Mouse (Mus musculus) liver, postnatal 0 days (tissue): ENCODE measurements around the gene Pdzd8. TPM values are rescaled to one million over a fixed set of nuclear protein-coding genes. Genes with fewer than 3 reads are reported as not detected.

Source experiments
- ATAC-seq: fragments of 200-750 bp; cut with Nextera tagmentation; 2 replicates; pipeline ENCODE4 v1.8.0; 2017; ENCODE audit warnings: mild to moderate bottlenecking, moderate library complexity
- DNase-seq: peaks from one replicate; pipeline ENCODE4 v3.0.0-alpha.2; 2016
- H3K27ac ChIP-seq: fragments of 300-500 bp; sonication (generic); 2 replicates; pipeline ENCODE4 v1.5.1; 2014; ENCODE audit warnings: antibody characterized with exemption, moderate library complexity, mild to moderate bottlenecking, low read depth
- H3K27me3 ChIP-seq: fragments of 300-500 bp; sonication (generic); 2 replicates; pipeline ENCODE4 v1.6.1; 2014; ENCODE audit warnings: low read length, control low read depth, mixed read lengths; ENCODE audit not compliant: insufficient read depth
- H3K36me3 ChIP-seq: fragments of 300-500 bp; sonication (generic); replicated peaks from 2 replicates; pipeline ENCODE4 v1.6.1; 2014; ENCODE audit warnings: mild to moderate bottlenecking, control low read depth, low read length, moderate library complexity, mixed read lengths; ENCODE audit not compliant: insufficient read depth
- H3K4me1 ChIP-seq: fragments of 300-500 bp; sonication (generic); 2 replicates; pipeline ENCODE4 v1.6.1; 2014; ENCODE audit warnings: antibody characterized with exemption, mild to moderate bottlenecking, control low read depth; ENCODE audit not compliant: insufficient read depth
- H3K4me2 ChIP-seq: fragments of 300-500 bp; sonication (generic); 2 replicates; pipeline ENCODE4 v1.6.1; 2014; ENCODE audit warnings: low read depth, mild to moderate bottlenecking, low read length, moderate library complexity, mixed read lengths
- H3K4me3 ChIP-seq: fragments of 300-500 bp; sonication (generic); 2 replicates; pipeline ENCODE4 v1.5.1; 2014; ENCODE audit warnings: low read depth, low read length
- H3K9ac ChIP-seq: fragments of 300-500 bp; sonication (generic); replicated peaks from 2 replicates; pipeline ENCODE4 v1.6.1; 2014; ENCODE audit warnings: mild to moderate bottlenecking, moderate library complexity
- H3K9me3 ChIP-seq: fragments of 300-500 bp; sonication (generic); 2 replicates; pipeline ENCODE4 v1.6.1; 2016; ENCODE audit warnings: mild to moderate bottlenecking, control low read depth, low read length, mixed read lengths
- CTCF ChIP-seq: sonication (generic); IDR thresholded peaks from 2 replicates; pipeline ENCODE4 v1.5.1; 2016; ENCODE audit warnings: antibody characterized with exemption, low read depth
- EP300 ChIP-seq: IDR thresholded peaks from 2 replicates; pipeline ENCODE4 v1.6.1; 2016; ENCODE audit warnings: antibody characterized with exemption, low read depth, mild to moderate bottlenecking
- WGBS: fragments of 180-500 bp; shearing (Covaris S2); extraction: QIAGEN DNeasy Blood & Tissue Kit; methylation state at CpG from one replicate; pipeline ENCODE4 v1.1.7; 2014; ENCODE audit not compliant: insufficient replicate concordance; 5-methylcytosine and 5-hydroxymethylcytosine counted together
- polyA plus RNA-seq: library from polyadenylated mRNA; unstranded; fragments of >200 nt; fragmentation: Nextera tagmentation; extraction: Ambion mirVana; gene quantifications from 2 replicates; pipeline ENCODE4 v1.2.1, GENCODE M21; 2015

Pdzd8 gene
- polyA plus RNA-seq, 1 experiment from 2014 or later: 3.4 TPM

- H3K27ac ChIP-seq: no peak overlapping the region
- no peaks in the 10 kb centered on the region for H3K36me3 ChIP-seq
- H3K4me1 ChIP-seq: no peaks in the 10 kb centered on the region
- H3K9me3 ChIP-seq: 0 out of 2 replicates have a peak, but pooled peaks cover 6% of the 10 kb centered on the region
- H3K4me2 ChIP-seq: no peak overlapping the region
- TF ChIP-seq EP300: no peak
- DNase-seq: peak; percentile 8
- H3K4me3 ChIP-seq: no peak overlapping the region
- H3K27me3 ChIP-seq: no peaks in the 10 kb centered on the region
- 83% methylated on average over 7 of the region's 7 CpGs for WGBS
- ATAC-seq: no peak
- H3K9ac ChIP-seq: no peak overlapping the region
These were observed 69.2 kb downstream of the Pdzd8 start for GRCm38 (mm10) chr19:59276354-59276753.

- Histone ChIP-seq H3K4me3 (no peak overlapping the region), H3K27ac (no peak overlapping the region), H3K27me3 (no peaks in the 10 kb centered on the region), H3K4me1 (no peaks in the 10 kb centered on the region), H3K9me3 (no peaks in the 10 kb centered on the region), H3K4me2 (no peak overlapping the region), H3K36me3 (no peaks in the 10 kb centered on the region), H3K9ac (no peak overlapping the region)
- DNase-seq (no peak), ATAC-seq (no peak)
- no peak for TF ChIP-seq EP300
- 73% methylated on average over 7 of the region's 7 CpGs for WGBS
These were observed 72.4 kb downstream of the Pdzd8 start for GRCm38 (mm10) chr19:59273190-59273589.

GRCm38 (mm10) chr19:59267417-59267963, 78.1 kb downstream of the Pdzd8 start:
- H3K27ac ChIP-seq: no peak overlapping the region
- ATAC-seq: no peak

GRCm38 (mm10) chr19:59265907-59266306, 79.7 kb downstream of the Pdzd8 start:
- no peak for ATAC-seq
- H3K4me3 ChIP-seq: no peak overlapping the region

More at GRCm38 (mm10) chr19:59267417-59267963, 78.1 kb downstream of the Pdzd8 start:
- H3K4me3 ChIP-seq: no peak overlapping the region
- no peak overlapping the region for H3K9ac ChIP-seq
- H3K27me3 ChIP-seq: no peaks in the 10 kb centered on the region
- DNase-seq: no peak
- no peaks in the 10 kb centered on the region for H3K36me3 ChIP-seq
- no peaks in the 10 kb centered on the region for H3K9me3 ChIP-seq
- TF ChIP-seq CTCF (no peak), EP300 (no peak)
- 29% methylated on average over 5 of the region's 5 CpGs for WGBS
- H3K4me1 ChIP-seq: no peaks in the 10 kb centered on the region
- H3K4me2 ChIP-seq: no peak overlapping the region

GRCm38 (mm10) chr19:59264838-59265532, 80.6 kb downstream of the Pdzd8 start:
- 74% methylated on average over 9 of the region's 9 CpGs for WGBS

More at GRCm38 (mm10) chr19:59265907-59266306, 79.7 kb downstream of the Pdzd8 start:
- no peaks in the 10 kb centered on the region for H3K36me3 ChIP-seq
- DNase-seq: no peak
- H3K9ac ChIP-seq: no peak overlapping the region
- H3K9me3 ChIP-seq: no peaks in the 10 kb centered on the region
- H3K4me2 ChIP-seq: no peak overlapping the region
- TF ChIP-seq CTCF: no peak
- TF ChIP-seq EP300: no peak
- H3K27me3 ChIP-seq: peaks cover 10% of the 10 kb centered on the region; the same call in 1 of the 2 replicates
- H3K4me1 ChIP-seq: peaks cover 2% of the 10 kb centered on the region; the same call in 1 of the 2 replicates
- WGBS: 71% methylated on average over 6 of the region's 6 CpGs
- H3K27ac ChIP-seq: no peak overlapping the region

GRCm38 (mm10) chr19:59263171-59263570, 82.4 kb downstream of the Pdzd8 start:
- Histone ChIP-seq H3K36me3 (no peaks in the 10 kb centered on the region), H3K9ac (no peak overlapping the region), H3K27ac (no peak overlapping the region), H3K9me3 (no peaks in the 10 kb centered on the region), H3K4me3 (no peak overlapping the region), H3K4me1 (peaks cover 8% of the 10 kb centered on the region), H3K27me3 (peaks cover 18% of the 10 kb centered on the region), H3K4me2 (no peak overlapping the region)
- DNase-seq (no peak), ATAC-seq (no peak)
- TF ChIP-seq CTCF (no peak), EP300 (no peak)
- 83% methylated on average over 9 of the region's 9 CpGs for WGBS

More at GRCm38 (mm10) chr19:59264838-59265532, 80.6 kb downstream of the Pdzd8 start:
- Histone ChIP-seq H3K36me3 (no peaks in the 10 kb centered on the region), H3K27me3 (peaks cover 18% of the 10 kb centered on the region), H3K4me1 (peaks cover 8% of the 10 kb centered on the region), H3K4me3 (no peak overlapping the region), H3K27ac (no peak overlapping the region), H3K9me3 (no peaks in the 10 kb centered on the region), H3K4me2 (no peak overlapping the region), H3K9ac (no peak overlapping the region)
- DNase-seq (no peak), ATAC-seq (no peak)
- no peak for TF ChIP-seq CTCF
- TF ChIP-seq EP300: no peak
